Mouse (Mus musculus) lung, postnatal 0 days (tissue): ENCODE results near the gene Dcun1d3.

ENCODE experiments used
- CTCF ChIP-seq: IDR thresholded peaks from 2 replicates; pipeline ENCODE4 v1.5.1; 2016; ENCODE audit warnings: antibody characterized with exemption, mild to moderate bottlenecking
- EP300 ChIP-seq: IDR thresholded peaks from 2 replicates; pipeline ENCODE4 v1.6.1; 2016; ENCODE audit warnings: antibody characterized with exemption, mild to moderate bottlenecking, control low read depth

DNA sequence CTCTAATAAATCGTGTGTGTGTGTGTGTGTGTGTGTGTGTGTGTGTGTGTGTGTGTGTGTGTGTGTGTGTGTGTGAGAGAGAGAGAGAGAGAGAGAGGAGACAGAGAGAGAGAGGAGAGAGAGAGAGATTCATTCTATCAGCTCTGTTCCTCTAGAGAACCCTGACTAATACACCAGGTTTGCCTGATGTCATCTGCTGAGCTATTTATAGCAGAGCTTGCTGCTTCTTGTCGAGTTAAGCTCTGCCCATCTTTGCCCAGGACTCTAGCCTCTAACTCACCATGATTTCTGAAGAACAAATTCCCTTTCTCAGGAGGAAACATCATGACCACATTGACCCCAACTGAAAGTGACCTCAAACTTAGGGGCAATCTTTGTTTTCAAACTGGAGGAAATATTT is 24.4 kb upstream of the Dcun1d3 start:
- TF ChIP-seq CTCF = no peak
- TF ChIP-seq EP300 = no peak
